Mouse (Mus musculus) heart, embryonic 14.5 days (tissue): ENCODE data around the gene Smurf2. TPM values are rescaled to one million over a fixed set of nuclear protein-coding genes. Genes with fewer than 3 reads are reported as not detected.
"Not testable (repeated sequence)": the region's sequence is repeated elsewhere in the genome, so short reads cannot be mapped to it uniquely, and the experiment has no call there.

Experiments
- ATAC-seq: fragments of 200-750 bp; cut with Nextera tagmentation; 2 replicates; pipeline ENCODE4 v1.8.0; 2017; ENCODE audit warnings: low read depth, moderate TSS enrichment; ENCODE audit not compliant: insufficient number of reproducible peaks, insufficient read depth, low FRiP score
- H3K27ac ChIP-seq, 2 experiments: fragments of 200-500 bp in 1 of 2; fragments of 300-500 bp in 1 of 2; sonication (generic) in 1 of 2; replicated peaks in 1 of 2; 2 replicates each; pipeline ENCODE4 v1.5.1; 2012 to 2014; ENCODE audit warnings: low read depth in 2 of 2, low read length in 2 of 2, control low read depth in 1 of 2, mild to moderate bottlenecking in 1 of 2, mixed read lengths in 1 of 2; ENCODE audit not compliant: control insufficient read depth in 1 of 2, insufficient read depth in 1 of 2
- H3K27me3 ChIP-seq: fragments of 300-500 bp; sonication (generic); 2 replicates; pipeline ENCODE4 v1.6.1; 2014; ENCODE audit warnings: mild to moderate bottlenecking, low read length, control low read depth; ENCODE audit not compliant: control insufficient read depth, insufficient read depth
- H3K36me3 ChIP-seq: fragments of 300-500 bp; sonication (generic); 2 replicates; pipeline ENCODE4 v1.6.1; 2014; ENCODE audit warnings: mild to moderate bottlenecking, control low read depth, low read length, mixed read lengths; ENCODE audit not compliant: control insufficient read depth, insufficient read depth
- H3K4me1 ChIP-seq, 2 experiments: fragments of 200-500 bp in 1 of 2; fragments of 300-500 bp in 1 of 2; sonication (generic) in 1 of 2; 2 replicates each; pipeline ENCODE4 v1.6.1; 2012 to 2014; ENCODE audit warnings: low read length in 2 of 2, control low read depth in 1 of 2, mixed read lengths in 1 of 2; ENCODE audit not compliant: control insufficient read depth in 2 of 2, insufficient read depth in 2 of 2
- H3K4me2 ChIP-seq: fragments of 300-500 bp; sonication (generic); 2 replicates; pipeline ENCODE4 v1.6.1; 2014; ENCODE audit warnings: mild to moderate bottlenecking, low read length
- H3K4me3 ChIP-seq, 2 experiments: fragments of 200-500 bp in 1 of 2; fragments of 300-500 bp in 1 of 2; sonication (generic) in 1 of 2; 2 replicates each; pipeline ENCODE4 v1.5.1; 2012 to 2014; ENCODE audit warnings: low read length in 2 of 2, mild to moderate bottlenecking in 2 of 2, control low read depth in 1 of 2, low read depth in 1 of 2, moderate library complexity in 1 of 2; ENCODE audit not compliant: control insufficient read depth in 1 of 2, insufficient read depth in 1 of 2
- H3K9ac ChIP-seq: fragments of 300-500 bp; sonication (generic); 2 replicates; pipeline ENCODE4 v1.6.1; 2014; ENCODE audit warnings: mild to moderate bottlenecking, low read length
- H3K9me3 ChIP-seq: fragments of 300-500 bp; sonication (generic); 2 replicates; pipeline ENCODE4 v1.6.1; 2016; ENCODE audit warnings: low read length, control low read depth; ENCODE audit not compliant: control insufficient read depth
- WGBS: fragments of 180-500 bp; shearing (Covaris S2); extraction: QIAGEN DNeasy Blood & Tissue Kit; methylation state at CpG from one replicate; pipeline ENCODE4 v1.1.7; 2014; 5-methylcytosine and 5-hydroxymethylcytosine counted together
- polyA plus RNA-seq: library from polyadenylated mRNA; unstranded; fragments of >200 nt; fragmentation: Nextera tagmentation; extraction: Ambion mirVana; gene quantifications from 2 replicates; pipeline ENCODE4 v1.2.1, GENCODE M21; 2014

The Smurf2 gene
- polyA plus RNA-seq, 1 experiment from 2014 or later: 17.4 TPM

- H3K4me1 ChIP-seq: peaks cover 0 to 29% of the 10 kb centered on the region in 2 experiments; a peak in 2 of 4 replicates
- WGBS: 84% methylated on average over 7 of the region's 7 CpGs
- not testable (repeated sequence) for ATAC-seq
These were observed 138.2 kb downstream of the Smurf2 start for GRCm38 (mm10) chr11:106782271-106782670.

GRCm38 (mm10) chr11:106780590-106781220 lies 139.8 kb downstream of the Smurf2 start:
- peaks cover 75% of the 10 kb centered on the region for H3K36me3 ChIP-seq
- 75% methylated on average over 6 of the region's 6 CpGs for WGBS
- no peaks in the 10 kb centered on the region for H3K9me3 ChIP-seq
- H3K4me3 ChIP-seq: no peak overlapping the region
- H3K9ac ChIP-seq: no peak overlapping the region; the same call in 1 of the 2 replicates
- no peak for ATAC-seq
- no peaks in the 10 kb centered on the region for H3K27me3 ChIP-seq
- H3K4me2 ChIP-seq: no peak overlapping the region
- H3K4me1 ChIP-seq: peaks cover 0 to 19% of the 10 kb centered on the region in 2 experiments; a peak in 2 of 4 replicates
- no peak overlapping the region; a peak in 1 of 4 replicates for H3K27ac ChIP-seq

More at GRCm38 (mm10) chr11:106782271-106782670, 138.2 kb downstream of the Smurf2 start:
- peaks cover 77% of the 10 kb centered on the region for H3K36me3 ChIP-seq
- not testable (repeated sequence) for H3K27ac ChIP-seq, H3K9me3 ChIP-seq, H3K9ac ChIP-seq, H3K4me3 ChIP-seq, H3K4me2 ChIP-seq, H3K27me3 ChIP-seq

- Histone ChIP-seq H3K9ac (peak overlapping the region; percentile 87; the same call in 1 of the 2 replicates), H3K4me2 (peak overlapping the region; percentile 79)
- no peak for ATAC-seq
These were observed 140.5 kb downstream of the Smurf2 start for GRCm38 (mm10) chr11:106780089-106780425.

GRCm38 (mm10) chr11:106779388-106780088 lies 141.0 kb downstream of the Smurf2 start, which contains the start of gene Polg2:
Polg2 (minus strand) TSS chr11:106779537.
- Histone ChIP-seq H3K4me1 (peaks cover 0 to 13% of the 10 kb centered on the region in 2 experiments; a peak in 1 of 4 replicates), H3K4me2 (peak within 1 kb of the TSS; percentile 79), H3K4me3 (peak within 1 kb of the TSS; percentile 59 to 68), H3K27me3 (no peaks in the 10 kb centered on the region), H3K9me3 (no peaks in the 10 kb centered on the region), H3K9ac (peak within 1 kb of the TSS; percentile 87), H3K36me3 (peaks cover 75% of the 10 kb centered on the region), H3K27ac (peak within 1 kb of the TSS; percentile 81 to 97)
- peak; percentile 96 for ATAC-seq
- WGBS: 2% methylated on average over 30 of the region's 30 CpGs

More at GRCm38 (mm10) chr11:106780089-106780425, 140.5 kb downstream of the Smurf2 start:
- Histone ChIP-seq H3K4me3 (peak overlapping the region in 1 of 2 experiments; percentile 68; a peak in 1 of 4 replicates), H3K9me3 (no peaks in the 10 kb centered on the region), H3K36me3 (peaks cover 75% of the 10 kb centered on the region), H3K27ac (peak overlapping the region; percentile 81 to 97; a peak in 3 of 4 replicates), H3K27me3 (no peaks in the 10 kb centered on the region), H3K4me1 (peaks cover 0 to 13% of the 10 kb centered on the region in 2 experiments; a peak in 1 of 4 replicates)
- WGBS: 70% methylated on average over 4 of the region's 4 CpGs

- ATAC-seq: peak; percentile 0; the same call in 1 of the 2 replicates
These were observed 141.7 kb downstream of the Smurf2 start for GRCm38 (mm10) chr11:106778589-106779387.

GRCm38 (mm10) chr11:106778132-106778531 lies 142.4 kb downstream of the Smurf2 start:
- Histone ChIP-seq H3K4me2 (peak overlapping the region; percentile 79), H3K27ac (no peak overlapping the region), H3K4me3 (0 out of 4 replicates have a peak overlapping the region, but pooled peaks of 1 of the 2 experiments have one; percentile 68), H3K9me3 (no peaks in the 10 kb centered on the region), H3K36me3 (peaks cover 75% of the 10 kb centered on the region), H3K27me3 (no peaks in the 10 kb centered on the region), H3K9ac (peak overlapping the region; percentile 25; the same call in 1 of the 2 replicates), H3K4me1 (peaks cover 0 to 13% of the 10 kb centered on the region in 2 experiments; a peak in 1 of 4 replicates)
- WGBS: 89% methylated on average over 7 of the region's 7 CpGs
- no peak for ATAC-seq

More at GRCm38 (mm10) chr11:106778589-106779387, 141.7 kb downstream of the Smurf2 start:
- Histone ChIP-seq H3K27me3 (no peaks in the 10 kb centered on the region), H3K4me2 (peak overlapping the region; percentile 79), H3K9ac (peak overlapping the region; percentile 87), H3K4me3 (peak overlapping the region; percentile 59 to 68), H3K4me1 (peaks cover 0 to 13% of the 10 kb centered on the region in 2 experiments; a peak in 1 of 4 replicates), H3K9me3 (no peaks in the 10 kb centered on the region), H3K36me3 (peaks cover 75% of the 10 kb centered on the region), H3K27ac (peak overlapping the region; percentile 81 to 97)
- 3% methylated on average over 39 of the region's 39 CpGs for WGBS

- Histone ChIP-seq H3K27ac (no peak overlapping the region), H3K4me2 (0 out of 2 replicates have a peak overlapping the region, but pooled peaks have one; percentile 4), H3K9ac (0 out of 2 replicates have a peak overlapping the region, but pooled peaks have one; percentile 34), H3K4me3 (no peak overlapping the region), H3K4me1 (peaks cover 0 to 13% of the 10 kb centered on the region in 2 experiments; a peak in 1 of 4 replicates), H3K27me3 (no peaks in the 10 kb centered on the region), H3K36me3 (peaks cover 75% of the 10 kb centered on the region), H3K9me3 (no peaks in the 10 kb centered on the region)
- WGBS: 91% methylated on average over 3 of the region's 3 CpGs
- no peak for ATAC-seq
These were observed 143.1 kb downstream of the Smurf2 start for GRCm38 (mm10) chr11:106777395-106777794.
